Mouse (Mus musculus) myocyte (in vitro differentiated cells): ENCODE results near the gene Tmod2.

ENCODE experiments used
- E2F4 ChIP-seq: IDR thresholded peaks from one replicate; pipeline ENCODE4 v1.6.1; 2011; ENCODE audit warnings: mild to moderate bottlenecking, control low read depth, moderate library complexity; ENCODE audit not compliant: insufficient read depth
- MAX ChIP-seq: IDR thresholded peaks from one replicate; pipeline ENCODE4 v1.6.1; 2011; ENCODE audit warnings: low read depth, mild to moderate bottlenecking, control low read depth
- MYOG ChIP-seq, 3 experiments: IDR thresholded peaks; one replicate each; pipeline ENCODE4 v1.6.1; 2011; ENCODE audit warnings: control low read depth in 2 of 3, low read depth in 2 of 3, mild to moderate bottlenecking in 2 of 3; ENCODE audit not compliant: insufficient read length in 2 of 3, control insufficient read depth in 1 of 3, insufficient read depth in 1 of 3
- POLR2A ChIP-seq: IDR thresholded peaks from one replicate; pipeline ENCODE4 v1.6.1; 2011; ENCODE audit warnings: low read depth, mild to moderate bottlenecking, control low read depth, moderate library complexity; ENCODE audit not compliant: insufficient read length
- USF1 ChIP-seq: IDR thresholded peaks from one replicate; pipeline ENCODE4 v1.6.1; 2011; ENCODE audit warnings: low read depth, mild to moderate bottlenecking, control low read depth, moderate library complexity

DNA sequence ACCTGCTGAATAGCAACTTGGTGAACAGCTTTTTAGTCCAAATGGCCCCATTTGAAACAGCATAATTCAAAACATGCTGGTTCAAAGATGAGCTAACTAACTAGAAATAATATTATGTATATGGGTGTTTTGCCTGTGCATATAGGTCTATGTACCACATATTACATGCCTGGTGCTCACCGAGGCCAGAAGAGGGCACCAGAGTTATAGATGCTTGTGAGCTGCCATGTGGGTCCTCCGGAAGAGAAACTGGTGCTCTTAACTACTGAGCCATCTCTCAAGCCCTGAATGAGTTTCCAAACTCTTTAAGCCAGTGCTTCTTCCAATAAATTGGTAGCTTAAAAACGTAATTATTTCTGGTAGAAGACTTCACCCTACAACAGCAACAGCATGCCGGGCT lies 89.3 kb downstream of the Tmod2 start:
- TF ChIP-seq USF1 (no peak), POLR2A (no peak), MAX (no peak), E2F4 (no peak), MYOG (IDR thresholded peaks at IDR 0.05; ENCODE audit: control insufficient read depth in 1 of 3, insufficient read depth in 1 of 3, insufficient read length in 2 of 3, low read depth in 2 of 3) (no peak)
